In the genomic region with DNA sequence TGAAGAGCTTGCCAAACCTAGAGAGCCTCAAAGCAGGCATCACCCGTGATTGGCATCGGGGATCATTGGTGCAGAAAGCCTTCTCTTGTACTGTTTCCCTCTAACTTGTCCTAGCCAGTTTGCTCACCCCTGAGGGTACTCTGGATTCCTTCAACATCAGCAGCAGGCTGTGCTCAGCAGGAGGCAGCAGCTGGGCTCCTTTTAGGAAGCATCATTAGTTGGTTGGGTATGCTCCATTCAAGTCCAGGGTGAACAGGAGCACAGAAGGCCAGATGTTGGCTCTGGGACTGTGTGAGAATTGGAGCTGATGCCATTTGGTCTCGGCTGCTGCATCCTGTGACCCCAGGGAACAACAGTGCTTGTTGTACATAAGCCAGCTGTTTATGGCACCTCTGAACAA, we compare ENCODE assay signal across 21 mouse cellular contexts.
DNase-seq lines count a peak whose midpoint lies in the region; ATAC-seq and TF ChIP-seq lines count a peak whose summit lies in the region.
"Had no signal": no experiment of that assay in that cellular context is flagged by ENCODE, and none has a peak within 500 bp of the region (broad histone marks: within the 10 kb centered on the region; RNA-seq: fewer than 3 reads in every experiment).

No protein-coding gene starts in this region.

- no peak overlapping the region for H3K27ac ChIP-seq in limb, embryonic 11.5 days (replicated peaks; ENCODE audit: low read depth, low read length)
- H3K27ac ChIP-seq in lung, embryonic 15.5 days = no peak overlapping the region
- H3K27ac ChIP-seq: forebrain, embryonic 13.5 days; heart, adult 2 months; heart, embryonic 15.5 days; layer of hippocampus, adult 2 months; liver, embryonic 14.5 days had no signal

- H3K4me3 ChIP-seq in lung, adult 2 months (replicated peaks; ENCODE audit: extremely low read depth, low read depth, low read length) = no peak overlapping the region
- H3K4me3 ChIP-seq in limb, embryonic 11.5 days (ENCODE audit: low read depth, low read length) = no peak overlapping the region
- no peak overlapping the region for H3K4me3 ChIP-seq in lung, embryonic 15.5 days
- H3K4me3 ChIP-seq: erythroblast, embryonic 14.5 days; forebrain, embryonic 13.5 days; heart, adult 2 months; heart, embryonic 15.5 days; layer of hippocampus, adult 2 months; myocyte had no signal

- peak; percentile 4 to 16 for DNase-seq in lung, adult 18-20 months
- no peak for DNase-seq in lung, adult 2 months
- DNase-seq in limb, embryonic 11.5 days (ENCODE audit: low spot score) = peak; percentile 42
- DNase-seq in lung, postnatal 4 days = peak; percentile 21 to 81
- DNase-seq in adipocyte (ENCODE audit: low spot score) = no peak
- DNase-seq in thymus, postnatal 25 days = no peak
- no peak for DNase-seq in cerebellum, adult 9-11 months
- DNase-seq: adrenal gland, adult 8-10 months; gastrocnemius, postnatal 14 days; heart, adult 2 months; kidney, adult 18-20 months; kidney, postnatal 14 days; left cerebral cortex, postnatal 4 days; midbrain, embryonic 14.5 days had no signal

- no peaks in the 10 kb centered on the region for H3K36me3 ChIP-seq in limb, embryonic 11.5 days (ENCODE audit: control insufficient read depth, insufficient read depth, low read length)
- H3K36me3 ChIP-seq in lung, embryonic 15.5 days = no peaks in the 10 kb centered on the region
- H3K36me3 ChIP-seq: heart, embryonic 15.5 days had no signal

- TF ChIP-seq CTCF in lung, adult 2 months (IDR thresholded peaks at IDR 0.05; ENCODE audit: insufficient read depth, low read length) = no peak

- no peaks in the 10 kb centered on the region for H3K27me3 ChIP-seq in limb, embryonic 11.5 days (ENCODE audit: control insufficient read depth, insufficient read depth, low read length)
- H3K27me3 ChIP-seq in lung, embryonic 15.5 days = no peaks in the 10 kb centered on the region
- H3K27me3 ChIP-seq: forebrain, embryonic 13.5 days; heart, embryonic 15.5 days had no signal

- no peak overlapping the region for H3K9ac ChIP-seq in limb, embryonic 11.5 days (ENCODE audit: low read length)
- no peak overlapping the region for H3K9ac ChIP-seq in lung, embryonic 15.5 days
- H3K9ac ChIP-seq: forebrain, embryonic 13.5 days; heart, embryonic 15.5 days; liver, embryonic 14.5 days had no signal

- no peak overlapping the region for H3K4me2 ChIP-seq in limb, embryonic 11.5 days (ENCODE audit: low read depth, severe bottlenecking)
- H3K4me2 ChIP-seq in lung, embryonic 15.5 days = no peak overlapping the region
- H3K4me2 ChIP-seq: forebrain, embryonic 13.5 days; heart, embryonic 15.5 days had no signal

- H3K4me1 ChIP-seq in lung, adult 2 months (ENCODE audit: control insufficient read depth, insufficient read depth, low read length) = no peaks in the 10 kb centered on the region
- peaks cover 3% of the 10 kb centered on the region; the same call in 1 of the 2 replicates for H3K4me1 ChIP-seq in limb, embryonic 11.5 days (ENCODE audit: control insufficient read depth, insufficient read depth, low read length)
- H3K4me1 ChIP-seq in lung, embryonic 15.5 days = peaks cover 6% of the 10 kb centered on the region; the same call in 1 of the 2 replicates
- H3K4me1 ChIP-seq: heart, embryonic 15.5 days had no signal

- no peak for TF ChIP-seq POLR2A in lung, adult 2 months (IDR thresholded peaks at IDR 0.05; ENCODE audit: borderline replicate concordance, extremely low read depth, low read depth, low read length)

- no peaks in the 10 kb centered on the region for H3K9me3 ChIP-seq in limb, embryonic 11.5 days (ENCODE audit: control insufficient read depth, low read length)
- H3K9me3 ChIP-seq in lung, embryonic 15.5 days = no peaks in the 10 kb centered on the region
- H3K9me3 ChIP-seq: forebrain, embryonic 13.5 days; heart, embryonic 15.5 days had no signal

- ATAC-seq in limb, embryonic 11.5 days (ENCODE audit: insufficient number of reproducible peaks, low FRiP score, low TSS enrichment, low read depth) = no peak
- peak; percentile 86; the same call in 1 of the 2 replicates for ATAC-seq in lung, embryonic 15.5 days (ENCODE audit: borderline replicate concordance, extremely low read depth, low FRiP score, low TSS enrichment)
- ATAC-seq: forebrain, embryonic 13.5 days had no signal

- 52% methylated on average over 3 of the region's 3 CpGs for WGBS in lung, adult 2 months
- WGBS in limb, embryonic 11.5 days = 43% methylated on average over 3 of the region's 3 CpGs
- whole genome bisulfite sequencing in lung, embryonic 15.5 days = 53% methylated on average over 3 of the region's 3 CpGs

Comparison
In these comparisons a context has a peak if more than half of its experiments do, and no peak if none do; other contexts are left out.
1. DNase-seq: peak in lung, adult 18-20 months (2 of 2), limb, embryonic 11.5 days (single experiment) and lung, postnatal 4 days (2 of 2); none in lung, adult 2 months (single experiment), adipocyte (single experiment), thymus, postnatal 25 days (single experiment) and cerebellum, adult 9-11 months (single experiment).